Mouse (Mus musculus) mature B cell (primary cell): ENCODE results near the gene Slamf9.

Experiments
- in situ Hi-C: fragments of 300-500 bp; cut with MboI; formaldehyde crosslinking; loops from 2 replicates; pipeline ENCODE4 v1.14.3; 2019

Slamf9 gene

GRCm38 (mm10) chr1:172513525-172514212, 38.5 kb downstream of the Slamf9 start:
- in situ Hi-C loops = no loop called here

- in situ Hi-C loops = no loop called here
Measured at GRCm38 (mm10) chr1:172514213-172514529, 39.0 kb downstream of the Slamf9 start.

- in situ Hi-C loops = no loop called here
Measured at GRCm38 (mm10) chr1:172514551-172515268, 39.6 kb downstream of the Slamf9 start.

GRCm38 (mm10) chr1:172515396-172515795, 40.2 kb downstream of the Slamf9 start:
- in situ Hi-C loops = no loop called here

GRCm38 (mm10) chr1:172518013-172518412, 42.9 kb downstream of the Slamf9 start:
- in situ Hi-C loops = no loop called here

GRCm38 (mm10) chr1:172519644-172520043, 44.5 kb downstream of the Slamf9 start:
- in situ Hi-C loops = loop anchor here (10.0 kb wide), 1 partner anchor 115 kb away; the partner anchor contains the start of gene Dusp23

GRCm38 (mm10) chr1:172520576-172521440, 45.6 kb downstream of the Slamf9 start, which contains the start of gene Cfap45:
Gene Cfap45 (plus strand): TSS chr1:172520801.
- in situ Hi-C loops = loop anchor here (10.0 kb wide), 1 partner anchor 114 kb away; the partner anchor contains the start of gene Dusp23

GRCm38 (mm10) chr1:172522524-172522923, 47.4 kb downstream of the Slamf9 start:
- in situ Hi-C loops = loop anchor here (10.0 kb wide), 1 partner anchor 112 kb away; the partner anchor contains the start of gene Dusp23

- in situ Hi-C loops = loop anchor here (10.0 kb wide), 1 partner anchor 111 kb away; the partner anchor contains the start of gene Dusp23
Measured at GRCm38 (mm10) chr1:172523699-172524101, 48.5 kb downstream of the Slamf9 start.

- in situ Hi-C loops = loop anchor here (10.0 kb wide), 1 partner anchor 110 kb away; the partner anchor contains the start of gene Dusp23
Measured at GRCm38 (mm10) chr1:172525027-172525764, 50.0 kb downstream of the Slamf9 start.

- in situ Hi-C loops = loop anchor here (10.0 kb wide), 1 partner anchor 109 kb away; the partner anchor contains the start of gene Dusp23
Measured at GRCm38 (mm10) chr1:172525971-172526370, 50.8 kb downstream of the Slamf9 start.

- in situ Hi-C loops = loop anchor here (10.0 kb wide), 1 partner anchor 108 kb away; the partner anchor contains the start of gene Dusp23
Measured at GRCm38 (mm10) chr1:172526380-172527081, 51.4 kb downstream of the Slamf9 start.

- in situ Hi-C loops = loop anchor here (10.0 kb wide), 1 partner anchor 107 kb away; the partner anchor contains the start of gene Dusp23
Measured at GRCm38 (mm10) chr1:172527431-172527830, 52.3 kb downstream of the Slamf9 start.
